Mouse (Mus musculus) urinary bladder, adult 18-20 months (tissue): ENCODE data around the gene Pcgf3.

Experiments used
- DNase-seq, 2 experiments: peaks; one replicate each; pipeline ENCODE4 v3.0.0; 2022; ENCODE audit warnings: low spot score in 2 of 2, mixed read lengths in 2 of 2

Gene Pcgf3

GRCm38 (mm10) chr5:108461082-108462065 lies at the start of gene Pcgf3:
Gene Pcgf3 (plus strand): TSS chr5:108461232.
- DNase-seq, result peak; percentile 97 to 100

GRCm38 (mm10) chr5:108414711-108415110 lies 46.3 kb upstream of the Pcgf3 start:
- DNase-seq, result no peak

GRCm38 (mm10) chr5:108422741-108423140 lies 38.3 kb upstream of the Pcgf3 start:
- DNase-seq, result no peak

GRCm38 (mm10) chr5:108423427-108423826 lies 37.6 kb upstream of the Pcgf3 start:
- no peak for DNase-seq

GRCm38 (mm10) chr5:108427186-108427585 lies 33.8 kb upstream of the Pcgf3 start:
- DNase-seq, result no peak

GRCm38 (mm10) chr5:108431196-108431595 lies 29.8 kb upstream of the Pcgf3 start:
- DNase-seq, result no peak

- peak; percentile 87 to 89 for DNase-seq
These were observed 27.0 kb upstream of the Pcgf3 start, which contains the start of gene Atp5k for GRCm38 (mm10) chr5:108433804-108434587. Gene Atp5k (minus strand): TSS chr5:108434448.

GRCm38 (mm10) chr5:108436101-108436500 lies 24.9 kb upstream of the Pcgf3 start:
- DNase-seq, result no peak

GRCm38 (mm10) chr5:108446973-108447372 lies 14.1 kb upstream of the Pcgf3 start:
- no peak for DNase-seq

- no peak for DNase-seq
These were observed 13.2 kb upstream of the Pcgf3 start for GRCm38 (mm10) chr5:108447857-108448256.

- DNase-seq, result peak; percentile 68 to 73
These were observed 12.0 kb upstream of the Pcgf3 start, which contains the start of gene Mfsd7a for GRCm38 (mm10) chr5:108448785-108449668. Gene Mfsd7a (minus strand): TSS chr5:108448891.

- DNase-seq, result no peak
These were observed 10.0 kb upstream of the Pcgf3 start for GRCm38 (mm10) chr5:108450837-108451540.

GRCm38 (mm10) chr5:108451611-108452010 lies 9.4 kb upstream of the Pcgf3 start:
- no peak for DNase-seq

- no peak for DNase-seq
These were observed 8.6 kb upstream of the Pcgf3 start for GRCm38 (mm10) chr5:108452422-108452821.

GRCm38 (mm10) chr5:108454094-108454493 lies 6.9 kb upstream of the Pcgf3 start:
- DNase-seq, result no peak

- no peak for DNase-seq
These were observed 2.3 kb upstream of the Pcgf3 start for GRCm38 (mm10) chr5:108458706-108459105.

- no peak for DNase-seq
These were observed 571 bp upstream of the Pcgf3 start for GRCm38 (mm10) chr5:108460461-108460860.

- no peak for DNase-seq
These were observed 1.4 kb downstream of the Pcgf3 start for GRCm38 (mm10) chr5:108462446-108462845.

- DNase-seq, result no peak
These were observed 4.3 kb downstream of the Pcgf3 start for GRCm38 (mm10) chr5:108465131-108465891.

- no peak for DNase-seq
These were observed 5.6 kb downstream of the Pcgf3 start for GRCm38 (mm10) chr5:108466647-108467046.
